Mouse (Mus musculus) heart, adult 18-20 months (tissue): ENCODE measurements around the gene Cacna1b. TPM values are rescaled to one million over a fixed set of nuclear protein-coding genes. Genes with fewer than 3 reads are reported as not detected.
A peak's percentile ranks its signal among the peaks of the same experiment; 100 is the strongest.

ENCODE experiments used
- DNase-seq, 2 experiments: peaks; one replicate each; pipeline ENCODE4 v3.0.0; 2021 to 2022; ENCODE audit warnings: mixed read lengths in 1 of 2
- long read RNA-seq, 2 experiments: library from polyadenylated mRNA; stranded (forward); transcript quantifications; one replicate each; pipeline ENCODE4 v2.0.0; 2021
- total RNA-seq, 2 experiments: library from RNA; stranded (reverse); gene quantifications; 2 replicates each; pipeline ENCODE4 v1.2.3; 2021

Gene Cacna1b
- under 1 TPM; 0.17 to 0.31 TPM for total RNA-seq
- long read RNA-seq, experiment 1 = 0 reads
- long read RNA-seq, experiment 2 = 0 reads

GRCm38 (mm10) chr2:24763115-24763557, at the start of gene Cacna1b:
Gene Cacna1b, minus strand, starts transcription at chr2:24763152.
- peak; percentile 9 to 39 for DNase-seq

- no peak for DNase-seq
Measured at GRCm38 (mm10) chr2:24809746-24810145, 46.8 kb upstream of the Cacna1b start.

- DNase-seq = no peak
Measured at GRCm38 (mm10) chr2:24807691-24808090, 44.7 kb upstream of the Cacna1b start.

GRCm38 (mm10) chr2:24807036-24807435, 44.1 kb upstream of the Cacna1b start:
- DNase-seq = no peak

GRCm38 (mm10) chr2:24806143-24806542, 43.2 kb upstream of the Cacna1b start:
- DNase-seq = peak; percentile 49 to 84

GRCm38 (mm10) chr2:24805621-24806020, 42.7 kb upstream of the Cacna1b start:
- no peak for DNase-seq

GRCm38 (mm10) chr2:24796833-24797457, 34.0 kb upstream of the Cacna1b start:
- no peak for DNase-seq

- DNase-seq = no peak
Measured at GRCm38 (mm10) chr2:24787250-24787649, 24.3 kb upstream of the Cacna1b start.

- DNase-seq = no peak
Measured at GRCm38 (mm10) chr2:24781253-24781652, 18.3 kb upstream of the Cacna1b start.

- DNase-seq = no peak
Measured at GRCm38 (mm10) chr2:24776831-24777230, 13.9 kb upstream of the Cacna1b start.

GRCm38 (mm10) chr2:24775951-24776587, 13.1 kb upstream of the Cacna1b start:
- DNase-seq = no peak

GRCm38 (mm10) chr2:24774832-24775231, 11.9 kb upstream of the Cacna1b start:
- no peak for DNase-seq

GRCm38 (mm10) chr2:24770861-24771260, 7.9 kb upstream of the Cacna1b start:
- no peak for DNase-seq

GRCm38 (mm10) chr2:24762446-24762960, 449 bp downstream of the Cacna1b start:
- no peak for DNase-seq

- peak; percentile 25 to 48 for DNase-seq
Measured at GRCm38 (mm10) chr2:24761923-24762445, 968 bp downstream of the Cacna1b start.

GRCm38 (mm10) chr2:24755276-24755675, 7.7 kb downstream of the Cacna1b start:
- peak; percentile 22 to 62 for DNase-seq

GRCm38 (mm10) chr2:24752599-24752998, 10.4 kb downstream of the Cacna1b start:
- no peak for DNase-seq

GRCm38 (mm10) chr2:24750051-24750450, 12.9 kb downstream of the Cacna1b start:
- DNase-seq = no peak

GRCm38 (mm10) chr2:24747878-24748277, 15.1 kb downstream of the Cacna1b start:
- DNase-seq = no peak

GRCm38 (mm10) chr2:24739701-24740100, 23.3 kb downstream of the Cacna1b start:
- DNase-seq = no peak

GRCm38 (mm10) chr2:24733157-24733556, 29.8 kb downstream of the Cacna1b start:
- DNase-seq = no peak

GRCm38 (mm10) chr2:24725865-24726264, 37.1 kb downstream of the Cacna1b start:
- DNase-seq = no peak

- DNase-seq = no peak
Measured at GRCm38 (mm10) chr2:24719645-24720379, 43.1 kb downstream of the Cacna1b start.
